Mouse (Mus musculus) midbrain, postnatal 0 days (tissue): ENCODE measurements around the gene Gm49027. TPM values are rescaled to one million over a fixed set of nuclear protein-coding genes. Genes with fewer than 3 reads are reported as not detected.
"Not testable (repeated sequence)": the region's sequence is repeated elsewhere in the genome, so short reads cannot be mapped to it uniquely, and the experiment has no call there.

Experiments
- ATAC-seq: fragments of 200-750 bp; cut with Nextera tagmentation; 2 replicates; pipeline ENCODE4 v1.8.0; 2017; ENCODE audit warnings: moderate number of reproducible peaks, mild to moderate bottlenecking, moderate TSS enrichment, moderate library complexity; ENCODE audit not compliant: low FRiP score
- DNase-seq: peaks from one replicate; pipeline ENCODE4 v3.0.0-alpha.2; 2015; ENCODE audit warnings: low spot score
- H3K27ac ChIP-seq: fragments of 300-500 bp; sonication (generic); 2 replicates; pipeline ENCODE4 v1.5.1; 2014; ENCODE audit warnings: low read depth, mild to moderate bottlenecking, low read length, mixed read lengths
- H3K27me3 ChIP-seq: fragments of 300-500 bp; sonication (generic); 2 replicates; pipeline ENCODE4 v1.6.1; 2014; ENCODE audit warnings: low read length, control low read depth, mixed read lengths; ENCODE audit not compliant: insufficient read depth
- H3K36me3 ChIP-seq: fragments of 300-500 bp; sonication (generic); 2 replicates; pipeline ENCODE4 v1.6.1; 2014; ENCODE audit warnings: low read length, control low read depth, mixed read lengths; ENCODE audit not compliant: insufficient read depth
- H3K4me1 ChIP-seq: fragments of 300-500 bp; sonication (generic); 2 replicates; pipeline ENCODE4 v1.6.1; 2014; ENCODE audit warnings: mild to moderate bottlenecking, control low read depth, antibody characterized with exemption, low read length, mixed read lengths; ENCODE audit not compliant: insufficient read depth
- H3K4me2 ChIP-seq: fragments of 300-500 bp; sonication (generic); 2 replicates; pipeline ENCODE4 v1.6.1; 2014; ENCODE audit warnings: low read depth, mild to moderate bottlenecking, low read length, mixed read lengths; ENCODE audit not compliant: poor library complexity, severe bottlenecking
- H3K4me3 ChIP-seq: fragments of 300-500 bp; sonication (generic); 2 replicates; pipeline ENCODE4 v1.5.1; 2014; ENCODE audit warnings: low read depth, mild to moderate bottlenecking, low read length, moderate library complexity
- H3K9ac ChIP-seq: fragments of 300-500 bp; sonication (generic); replicated peaks from 2 replicates; pipeline ENCODE4 v1.6.1; 2014; ENCODE audit warnings: mild to moderate bottlenecking, low read length, moderate library complexity, mixed read lengths; ENCODE audit not compliant: poor library complexity, severe bottlenecking
- H3K9me3 ChIP-seq: fragments of 300-500 bp; sonication (generic); 2 replicates; pipeline ENCODE4 v1.6.1; 2016; ENCODE audit warnings: low read length, control low read depth
- CTCF ChIP-seq: IDR thresholded peaks from 2 replicates; pipeline ENCODE4 v1.5.1; 2016; ENCODE audit warnings: antibody characterized with exemption, mild to moderate bottlenecking
- WGBS: fragments of 180-500 bp; shearing (Covaris S2); extraction: QIAGEN DNeasy Blood & Tissue Kit; methylation state at CpG from one replicate; pipeline ENCODE4 v1.1.7; 2014; 5-methylcytosine and 5-hydroxymethylcytosine counted together
- polyA plus RNA-seq: library from polyadenylated mRNA; unstranded; fragments of >200 nt; fragmentation: Nextera tagmentation; extraction: Ambion mirVana; gene quantifications from 2 replicates; pipeline ENCODE4 v1.2.1, GENCODE M21; 2015
- total RNA-seq: library from RNA; depleted of rRNA; stranded (reverse); fragments of >200 nt; gene quantifications from 2 replicates; pipeline ENCODE4 v1.2.3, GENCODE M21; 2014

Gm49027 gene
- total and polyA plus RNA-seq, 2 experiments from 2014 or later = 0.43 to 0.93 TPM

DNA sequence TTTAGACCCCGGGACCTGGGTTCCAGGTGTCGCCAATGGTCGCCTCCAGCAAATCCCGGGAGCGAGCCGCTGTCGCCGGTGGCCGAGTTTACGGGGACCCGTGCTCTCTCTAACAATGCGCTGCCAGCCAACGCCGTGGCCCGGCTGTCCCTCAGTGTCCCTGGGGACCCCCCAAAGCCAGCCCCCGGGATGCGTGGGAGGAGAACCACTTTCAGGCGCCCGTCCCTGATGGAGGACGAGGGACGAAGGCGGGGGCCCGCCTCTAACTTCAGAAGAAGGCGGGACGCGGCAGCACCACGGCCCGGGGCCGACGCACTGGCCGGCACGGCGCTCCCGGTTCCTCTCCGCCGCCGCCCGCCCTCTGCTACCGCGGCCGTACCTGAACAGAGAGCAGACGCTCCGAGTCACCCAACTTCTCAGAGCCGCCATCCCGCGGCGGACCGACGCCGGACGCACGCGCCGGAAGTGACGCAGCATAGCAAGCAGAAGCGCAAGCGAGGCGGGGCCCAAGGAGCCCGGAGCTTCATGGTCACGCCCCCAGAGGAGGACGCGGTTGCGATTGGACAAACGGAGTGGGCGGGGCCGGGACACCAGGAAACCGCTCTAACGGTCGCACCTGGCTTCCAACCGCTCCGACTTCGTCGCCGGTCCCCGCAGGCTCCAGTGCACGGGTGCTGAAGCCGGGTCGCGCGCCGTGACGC, 1.4 kb downstream of the Gm49027 start, which contains the start of gene Diablo:
TSS of gene Diablo (minus strand) at position 485 of the 701 bp plus-strand sequence.
- no peaks in the 10 kb centered on the region for H3K9me3 ChIP-seq
- DNase-seq (peak; percentile 99), ATAC-seq (peak; percentile 97)
- H3K4me1 ChIP-seq = peaks cover 4% of the 10 kb centered on the region; the same call in 1 of the 2 replicates
- H3K27ac ChIP-seq = peak within 1 kb of the TSS; percentile 60; the same call in 1 of the 2 replicates
- peak within 1 kb of the TSS; percentile 73 for H3K4me3 ChIP-seq
- peak within 1 kb of the TSS; percentile 55 for H3K9ac ChIP-seq
- H3K27me3 ChIP-seq = no peaks in the 10 kb centered on the region
- H3K4me2 ChIP-seq = peak within 1 kb of the TSS; percentile 96
- peaks cover 9% of the 10 kb centered on the region for H3K36me3 ChIP-seq
- WGBS = under 1% methylated on average over 64 of the region's 82 CpGs
- peak; percentile 17; the same call in 1 of the 2 replicates for TF ChIP-seq CTCF

DNA sequence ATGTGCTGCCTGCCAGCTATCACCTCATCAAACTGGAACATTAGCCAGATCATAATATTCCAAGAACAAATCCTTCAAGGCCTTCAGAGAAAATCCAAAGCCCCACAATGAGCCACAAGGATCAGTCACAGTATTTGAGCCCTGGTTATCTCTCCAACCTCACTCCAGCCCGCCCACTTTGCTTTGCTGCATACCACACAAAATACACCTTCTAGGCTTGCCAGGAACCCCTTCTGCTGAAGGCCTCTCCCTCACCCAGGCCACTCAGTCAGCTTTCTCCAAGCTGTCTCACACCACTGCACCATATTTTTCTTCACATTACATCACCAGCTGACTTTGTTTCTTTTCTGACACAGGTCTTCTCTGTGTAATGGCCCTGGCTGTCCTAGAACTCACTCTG, 3.1 kb downstream of the Gm49027 start:
- Histone ChIP-seq H3K9me3 (no peaks in the 10 kb centered on the region), H3K4me3 (no peak overlapping the region), H3K27me3 (no peaks in the 10 kb centered on the region), H3K36me3 (peaks cover 6% of the 10 kb centered on the region), H3K9ac (no peak overlapping the region), H3K4me1 (peaks cover 4% of the 10 kb centered on the region; the same call in 1 of the 2 replicates), H3K27ac (no peak overlapping the region), H3K4me2 (no peak overlapping the region)
- ATAC-seq (no peak), DNase-seq (no peak)
- TF ChIP-seq CTCF = no peak
- WGBS = 96% methylated on average over 1 of the region's 1 CpGs

DNA sequence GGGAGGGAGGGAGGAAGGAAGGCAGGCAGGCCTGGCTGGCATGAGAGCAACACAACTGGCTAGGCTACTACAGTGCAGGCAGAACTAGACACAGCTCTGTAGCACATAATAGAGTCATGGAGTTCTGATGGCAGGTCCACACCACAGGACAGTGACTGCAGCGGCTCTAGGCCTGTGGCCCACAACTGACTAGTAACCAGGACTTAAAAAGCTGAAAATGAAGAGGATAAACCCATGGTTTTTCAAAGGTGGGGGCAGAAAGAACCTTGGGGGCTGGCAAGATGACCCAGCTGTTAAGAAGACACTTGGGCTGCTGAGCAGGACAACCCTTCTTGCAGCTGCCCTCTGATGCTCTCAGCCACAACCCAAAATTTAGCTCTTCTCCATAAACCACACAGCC, 3.7 kb downstream of the Gm49027 start:
- DNase-seq = no peak
- ATAC-seq = no peak
- no peaks in the 10 kb centered on the region for H3K27me3 ChIP-seq
- H3K9me3 ChIP-seq = no peaks in the 10 kb centered on the region
- H3K27ac ChIP-seq = no peak overlapping the region
- 70% methylated on average over 1 of the region's 1 CpGs for WGBS
- H3K9ac ChIP-seq = no peak overlapping the region
- no peak overlapping the region for H3K4me2 ChIP-seq
- peaks cover 11% of the 10 kb centered on the region for H3K36me3 ChIP-seq
- H3K4me3 ChIP-seq = no peak overlapping the region
- no peak for TF ChIP-seq CTCF
- peaks cover 4% of the 10 kb centered on the region; the same call in 1 of the 2 replicates for H3K4me1 ChIP-seq

DNA sequence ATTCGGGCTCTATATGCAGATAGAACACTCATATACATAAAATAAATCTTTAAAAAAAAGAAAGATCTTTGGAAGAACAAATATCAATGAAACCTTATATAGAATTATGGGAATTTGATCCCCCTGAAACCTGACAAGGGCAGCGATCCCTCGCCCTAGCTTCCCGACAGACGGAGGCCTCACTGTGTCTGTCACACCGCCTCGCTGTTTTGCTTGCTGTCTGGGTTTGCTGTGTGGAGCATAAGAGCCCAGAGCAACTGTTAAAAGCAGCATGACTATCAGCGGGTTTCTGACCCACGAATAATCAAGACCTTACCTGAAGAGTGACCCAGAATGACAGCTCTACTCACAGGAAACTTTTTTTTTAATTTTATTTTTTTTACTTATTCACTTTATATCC, 4.6 kb downstream of the Gm49027 start:
- no peak overlapping the region for H3K9ac ChIP-seq
- no peak for DNase-seq
- no peaks in the 10 kb centered on the region for H3K9me3 ChIP-seq
- peaks cover 4% of the 10 kb centered on the region; the same call in 1 of the 2 replicates for H3K4me1 ChIP-seq
- no peak for TF ChIP-seq CTCF
- no peak overlapping the region for H3K4me2 ChIP-seq
- ATAC-seq = no peak
- H3K27ac ChIP-seq = no peak overlapping the region
- H3K27me3 ChIP-seq = no peaks in the 10 kb centered on the region
- 84% methylated on average over 9 of the region's 9 CpGs for WGBS
- H3K36me3 ChIP-seq = peaks cover 14% of the 10 kb centered on the region
- H3K4me3 ChIP-seq = no peak overlapping the region

DNA sequence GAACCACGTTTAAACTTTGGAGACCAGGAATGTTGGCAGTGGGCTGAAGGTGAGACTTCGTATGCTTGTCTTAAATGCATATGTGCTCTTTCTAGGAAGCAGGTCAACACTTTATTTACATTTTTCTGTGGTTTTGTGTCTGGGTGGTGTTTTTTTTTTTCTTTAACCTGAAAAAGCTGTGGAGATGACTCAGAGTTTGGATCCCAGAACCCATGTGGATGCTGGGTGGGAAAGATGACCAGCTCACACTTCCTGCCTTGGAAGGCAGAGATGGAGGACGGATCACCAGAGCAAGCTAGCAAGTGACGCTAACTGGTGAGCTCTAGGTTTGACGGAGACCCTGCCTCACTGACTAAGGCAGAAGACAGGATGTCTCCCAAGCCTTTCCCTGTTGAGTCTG, 10.4 kb downstream of the Gm49027 start:
- H3K36me3 ChIP-seq = peaks cover 30% of the 10 kb centered on the region
- ATAC-seq = no peak

GRCm38 (mm10) chr5:123512102-123512501, 13.2 kb downstream of the Gm49027 start:
- no peak for TF ChIP-seq CTCF
- Histone ChIP-seq H3K9me3 (no peaks in the 10 kb centered on the region), H3K4me2 (no peak overlapping the region), H3K36me3 (peaks cover 22% of the 10 kb centered on the region), H3K4me1 (no peaks in the 10 kb centered on the region), H3K4me3 (no peak overlapping the region), H3K27me3 (no peaks in the 10 kb centered on the region), H3K27ac (no peak overlapping the region), H3K9ac (no peak overlapping the region)
- DNase-seq = no peak
- 85% methylated on average over 3 of the region's 3 CpGs for WGBS
- ATAC-seq = no peak

More for the DNA sequence above, 10.4 kb downstream of the Gm49027 start:
- H3K4me1 ChIP-seq = no peaks in the 10 kb centered on the region
- H3K27ac ChIP-seq = no peak overlapping the region
- no peak overlapping the region for H3K9ac ChIP-seq
- H3K9me3 ChIP-seq = no peaks in the 10 kb centered on the region
- no peak overlapping the region for H3K4me2 ChIP-seq
- TF ChIP-seq CTCF = no peak
- WGBS = 92% methylated on average over 5 of the region's 5 CpGs
- H3K4me3 ChIP-seq = no peak overlapping the region
- no peaks in the 10 kb centered on the region for H3K27me3 ChIP-seq
- DNase-seq = no peak

- H3K27me3 ChIP-seq, ATAC-seq, DNase-seq, H3K4me3 ChIP-seq, H3K4me1 ChIP-seq, H3K9ac ChIP-seq, H3K4me2 ChIP-seq, H3K9me3 ChIP-seq, H3K27ac ChIP-seq: not testable (repeated sequence)
- peaks cover 18% of the 10 kb centered on the region for H3K36me3 ChIP-seq
- WGBS = 76% methylated on average over 3 of the region's 3 CpGs
Observed at GRCm38 (mm10) chr5:123511426-123511825, 13.9 kb downstream of the Gm49027 start.
